Mouse (Mus musculus) adrenal gland, adult 2 months (tissue): Measurements from ENCODE around the gene Grik4. TPM values are rescaled to one million over a fixed set of nuclear protein-coding genes. Genes with fewer than 3 reads are reported as not detected.
"Not testable (repeated sequence)": the region's sequence is repeated elsewhere in the genome, so short reads cannot be mapped to it uniquely, and the experiment has no call there.

Experiments used
- DNase-seq: peaks from one replicate; pipeline ENCODE4 v3.0.0; 2021
- long read RNA-seq: library from polyadenylated mRNA; stranded (forward); transcript quantifications from one replicate; pipeline ENCODE4 v2.0.0, GENCODE M21; 2021
- polyA plus RNA-seq: library from polyadenylated mRNA; depleted of rRNA; stranded (reverse); fragments of >200 nt; gene quantifications from 2 replicates; pipeline ENCODE4 v1.2.3, GENCODE M21; 2012; rRNA removed
- total RNA-seq, 2 experiments: library from RNA; stranded (reverse); gene quantifications; 2 replicates each; pipeline ENCODE4 v1.2.3; 2021

Gene Grik4
- total RNA-seq (1 to 10 TPM; 1.2 to 2.5 TPM), polyA plus RNA-seq (1.3 and 1.6 TPM in 2 replicates)
- long read RNA-seq, result 0 reads

DNA sequence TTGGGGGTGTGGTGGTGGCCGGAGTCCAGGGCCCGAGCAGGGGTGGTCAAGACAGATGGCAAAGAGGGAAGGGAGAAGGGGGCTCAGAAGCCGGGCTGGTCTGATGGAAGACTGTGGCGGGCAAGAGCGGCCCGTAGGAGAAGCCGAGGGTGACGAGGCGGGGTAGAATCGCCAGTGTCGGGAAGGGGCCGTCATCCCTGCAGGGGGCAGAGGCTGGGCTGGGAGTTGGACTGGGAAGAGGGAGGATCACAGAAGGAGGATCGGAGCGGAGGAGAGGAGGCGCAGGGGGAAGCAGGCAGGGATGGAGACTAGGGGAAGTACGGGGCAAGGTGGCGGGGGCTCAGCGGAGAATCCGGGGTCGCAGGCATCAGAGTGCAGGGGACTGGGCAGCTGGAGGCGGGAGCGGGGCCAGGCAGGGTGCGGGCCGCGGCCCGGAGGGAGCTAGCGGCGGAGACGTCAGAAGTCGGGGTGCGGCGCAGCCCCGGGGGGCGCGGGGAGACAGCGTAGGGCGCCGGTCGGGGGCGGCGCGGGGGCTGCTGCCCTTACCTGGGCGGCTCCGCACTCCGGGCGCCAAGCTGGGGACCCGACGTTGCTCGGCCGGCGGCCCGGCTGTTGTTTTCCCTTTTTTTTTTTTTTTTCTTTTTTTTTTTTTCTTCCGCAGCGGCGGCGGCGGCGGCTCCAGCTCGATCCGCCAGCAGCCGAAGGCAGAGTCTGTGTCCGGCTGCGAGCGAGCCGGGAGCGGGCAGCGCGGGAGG is at the start of gene Grik4:
Grik4 (minus strand) TSS at position 713 of the 755 bp plus-strand sequence.
- DNase-seq, result no peak

GRCm38 (mm10) chr9:42993659-42994058 is 49.4 kb upstream of the Grik4 start:
- peak; percentile 70 for DNase-seq

DNA sequence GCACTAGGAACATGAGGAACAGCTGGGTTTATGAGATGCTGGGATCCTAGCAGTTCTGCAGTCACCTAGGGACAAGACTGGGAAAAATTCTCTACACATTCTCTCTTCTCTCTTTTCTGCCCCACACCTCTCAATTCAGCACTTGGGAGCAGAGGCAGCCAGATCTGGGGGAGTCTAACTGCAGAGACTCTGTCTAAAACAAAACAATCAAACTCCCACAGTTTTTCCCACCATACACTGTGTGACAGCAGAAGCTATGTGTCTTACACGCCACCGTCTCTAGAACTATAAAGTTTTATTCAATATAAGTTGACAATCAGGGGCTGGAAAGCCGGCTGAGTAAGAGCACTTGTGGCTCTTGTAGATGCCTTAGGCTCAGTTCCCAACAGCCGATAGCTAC is 43.7 kb upstream of the Grik4 start:
- no peak for DNase-seq

DNA sequence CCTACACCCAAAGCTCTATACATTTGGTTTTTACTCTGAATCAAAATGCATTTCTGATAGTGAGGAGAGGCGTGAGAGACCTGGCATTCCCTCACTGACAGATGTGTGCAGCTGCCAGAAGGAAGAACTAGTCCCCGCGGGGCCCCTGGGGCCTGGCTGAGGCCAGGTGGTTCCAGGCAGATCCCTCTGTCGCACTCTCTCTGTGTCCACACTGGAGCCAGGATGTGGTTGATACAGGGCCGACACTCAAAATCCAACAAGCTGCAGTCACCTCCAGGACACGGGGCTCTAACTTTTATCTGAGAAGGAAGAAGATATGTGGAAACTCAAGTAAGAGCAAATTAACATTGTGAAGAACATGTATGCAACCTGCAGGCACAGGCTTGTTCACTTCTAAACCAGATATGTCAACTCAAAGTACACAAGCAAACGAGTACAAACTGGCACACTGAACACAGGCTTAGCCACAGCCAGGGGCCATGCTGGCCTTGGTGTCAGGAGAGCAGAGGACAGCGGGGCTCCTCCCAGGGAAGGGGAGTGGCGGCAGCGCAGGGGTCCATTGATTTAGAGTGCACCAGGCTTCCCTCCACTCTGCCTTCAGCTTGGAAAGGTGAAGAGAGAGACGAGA is 24.7 kb upstream of the Grik4 start:
- no peak for DNase-seq

GRCm38 (mm10) chr9:42967731-42968130 is 23.4 kb upstream of the Grik4 start:
- peak; percentile 74 for DNase-seq

- DNase-seq, result not testable (repeated sequence)
Measured at GRCm38 (mm10) chr9:42964809-42965208, 20.5 kb upstream of the Grik4 start.

- no peak for DNase-seq
Measured at GRCm38 (mm10) chr9:42964366-42964765, 20.1 kb upstream of the Grik4 start.

GRCm38 (mm10) chr9:42962506-42962905 is 18.2 kb upstream of the Grik4 start:
- no peak for DNase-seq

DNA sequence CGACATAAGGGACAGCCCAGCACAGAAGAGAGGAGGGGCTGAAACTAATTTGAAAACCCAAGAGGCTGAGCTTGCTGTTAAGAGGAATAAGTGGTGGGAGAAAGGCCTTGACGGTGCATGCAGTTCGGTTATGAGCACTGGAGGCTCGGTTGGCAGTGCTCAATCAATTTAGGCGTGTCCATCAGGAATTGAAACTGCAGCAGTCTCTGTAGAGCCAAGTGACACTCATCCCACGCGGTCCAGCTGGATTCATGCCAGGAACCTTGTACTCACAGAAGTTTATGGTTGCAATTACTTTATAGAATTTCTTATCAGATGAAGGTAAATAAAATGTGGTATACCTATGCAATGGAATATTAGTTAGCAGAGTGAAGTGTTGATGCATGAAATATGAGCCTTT is 14.1 kb upstream of the Grik4 start:
- peak; percentile 34 for DNase-seq

GRCm38 (mm10) chr9:42948381-42948780 is 4.1 kb upstream of the Grik4 start:
- no peak for DNase-seq

- no peak for DNase-seq
Measured at GRCm38 (mm10) chr9:42945174-42945573, 881 bp upstream of the Grik4 start.

- DNase-seq, result peak; percentile 89
Measured at GRCm38 (mm10) chr9:42944536-42945006, 278 bp upstream of the Grik4 start.

DNA sequence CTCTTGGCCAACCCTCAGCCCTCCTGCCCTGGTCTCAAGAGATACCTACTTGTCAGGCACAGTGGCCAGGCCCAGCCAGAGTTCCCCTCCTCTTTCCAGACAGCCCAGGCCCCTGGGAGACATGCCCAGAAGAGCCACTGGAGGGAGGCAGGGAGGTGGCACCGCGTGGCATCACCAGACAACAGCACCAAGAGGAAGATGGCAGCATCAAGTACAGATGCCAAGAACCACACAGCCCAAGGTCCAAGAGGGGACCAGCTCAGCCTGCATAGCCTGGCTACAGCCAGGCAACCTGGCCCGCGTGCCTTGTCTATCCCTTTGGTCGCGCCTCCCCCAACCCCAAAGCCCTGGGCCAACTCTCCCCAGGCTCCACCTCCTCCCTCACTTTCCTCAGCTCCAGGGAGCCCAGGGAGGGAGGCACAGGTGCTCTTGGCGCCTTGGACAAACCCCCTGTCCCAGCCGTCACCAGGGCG is 1.2 kb downstream of the Grik4 start:
- no peak for DNase-seq

DNA sequence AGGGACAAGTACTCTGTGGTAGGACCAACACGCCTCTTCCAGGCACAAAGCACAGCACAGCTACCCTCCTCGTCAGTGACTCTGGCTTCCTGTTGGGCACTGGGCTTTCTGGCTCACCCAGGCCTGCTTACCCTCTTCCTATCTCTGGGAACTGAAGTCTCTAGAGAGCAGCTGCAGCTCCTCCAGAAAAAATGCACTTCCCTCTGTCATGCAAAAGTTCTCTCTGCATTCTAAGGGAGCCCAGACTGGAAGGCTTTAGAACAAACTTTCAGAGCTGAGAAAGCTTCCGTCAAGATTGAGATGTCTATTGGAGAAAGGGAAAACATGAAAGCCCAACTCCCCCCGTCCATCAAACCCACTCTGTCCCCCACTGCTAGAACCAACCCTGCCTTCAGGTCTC is 2.1 kb downstream of the Grik4 start:
- DNase-seq, result no peak

- DNase-seq, result no peak
Measured at GRCm38 (mm10) chr9:42932146-42932545, 12.1 kb downstream of the Grik4 start.

DNA sequence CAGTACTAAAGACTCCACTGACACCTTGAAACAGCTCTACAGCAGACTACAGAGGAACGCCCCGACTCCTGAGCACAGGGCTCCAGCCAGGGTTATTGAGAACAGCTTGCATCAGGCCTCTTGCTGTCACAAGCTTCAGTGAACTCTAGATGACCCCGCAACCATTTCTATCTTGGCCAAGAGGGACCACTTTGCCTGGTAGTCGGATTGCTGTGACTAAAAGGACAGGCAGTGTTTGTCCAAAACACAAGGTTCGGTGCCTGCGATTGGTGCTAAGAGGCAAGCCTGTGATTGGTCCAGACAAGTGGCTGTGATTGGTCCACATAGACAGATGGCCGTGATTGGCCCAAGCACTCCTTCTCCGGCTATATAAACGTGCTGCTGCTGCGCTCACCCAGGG is 16.8 kb downstream of the Grik4 start:
- no peak for DNase-seq

- no peak for DNase-seq
Measured at GRCm38 (mm10) chr9:42926564-42926963, 17.7 kb downstream of the Grik4 start.

GRCm38 (mm10) chr9:42921830-42922229 is 22.5 kb downstream of the Grik4 start:
- no peak for DNase-seq

GRCm38 (mm10) chr9:42920190-42920589 is 24.1 kb downstream of the Grik4 start:
- no peak for DNase-seq

- DNase-seq, result no peak
Measured at GRCm38 (mm10) chr9:42917911-42918310, 26.4 kb downstream of the Grik4 start.

DNA sequence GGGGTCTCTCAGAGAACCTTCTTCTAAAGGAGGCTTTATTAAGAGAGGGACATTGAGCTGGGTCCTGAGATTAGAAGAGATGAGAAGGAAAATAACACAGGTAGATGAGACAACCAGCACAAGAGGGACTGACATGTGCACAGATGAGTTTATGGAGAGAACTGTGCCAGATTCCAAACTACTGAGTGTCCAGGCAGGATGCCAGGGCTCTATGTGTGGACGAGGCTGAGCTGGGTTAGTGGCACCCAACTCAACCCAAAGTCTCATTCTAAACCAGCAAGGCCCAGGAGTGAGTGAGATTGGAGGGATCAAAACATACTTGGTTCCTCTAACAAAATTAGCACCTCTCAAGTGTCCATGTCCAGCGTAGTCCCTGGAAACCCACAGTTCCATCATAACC is 31.1 kb downstream of the Grik4 start:
- peak; percentile 53 for DNase-seq

GRCm38 (mm10) chr9:42908657-42909313 is 35.5 kb downstream of the Grik4 start:
- DNase-seq, result peak; percentile 6

DNA sequence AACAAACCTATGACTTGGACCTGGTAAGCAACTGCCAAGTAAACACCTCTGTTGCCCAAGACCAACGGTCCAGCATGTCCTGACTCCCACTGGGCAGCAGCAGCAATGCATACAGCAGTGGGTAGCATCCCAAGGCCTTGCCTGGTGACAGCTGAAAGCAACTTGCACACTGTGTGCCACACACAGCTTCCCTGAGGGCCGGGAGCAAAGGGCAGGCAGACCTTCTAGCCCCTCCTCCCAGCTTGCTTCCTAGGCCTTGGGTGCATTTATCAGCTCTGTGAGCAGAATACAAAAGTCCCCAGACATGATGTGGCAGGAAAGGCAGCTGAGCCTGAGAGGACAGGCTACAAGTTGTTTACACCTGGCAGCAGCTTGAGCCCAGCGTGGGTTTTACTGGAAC is 37.3 kb downstream of the Grik4 start:
- no peak for DNase-seq
